Mouse (Mus musculus) left cerebral cortex, postnatal 36 days (tissue): Measurements from ENCODE around the gene Cfap299. TPM values are rescaled to one million over a fixed set of nuclear protein-coding genes. Genes with fewer than 3 reads are reported as not detected.

Source experiments
- DNase-seq, 2 experiments: peaks; one replicate each; pipeline ENCODE4 v3.0.0; 2021 to 2022; ENCODE audit warnings: low spot score in 2 of 2, mixed read lengths in 1 of 2
- intact Hi-C: fragments of 180-260 bp; cut with DNase I; formaldehyde crosslinking; loops from one replicate; pipeline ENCODE4 v1.15.1; 2025
- total RNA-seq, 2 experiments: library from RNA; stranded (reverse); gene quantifications; 2 replicates each; pipeline ENCODE4 v1.2.3; 2021

Gene Cfap299
- total RNA-seq, 2 experiments from 2014 or later = 0.76 TPM; not detected in 1

DNA sequence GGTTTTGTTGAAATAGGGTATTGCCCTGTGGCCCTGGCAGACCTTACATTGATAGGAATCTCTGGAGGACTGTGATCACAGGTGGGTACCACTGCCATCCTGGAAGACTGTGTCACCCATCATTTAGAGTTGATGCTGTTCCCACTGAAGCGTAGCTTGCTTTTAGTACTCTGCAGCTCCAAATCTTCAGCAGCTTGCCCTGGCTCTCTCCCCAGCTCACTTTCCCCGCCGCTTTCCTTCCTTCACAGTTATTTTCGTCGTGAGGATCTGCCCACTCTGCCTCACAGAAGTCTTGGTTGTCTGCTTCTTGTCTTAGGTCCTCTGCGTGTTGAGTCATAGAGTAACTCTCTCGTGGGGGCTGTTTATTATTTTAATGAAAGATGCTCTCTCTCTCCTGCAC is 40.3 kb downstream of the Cfap299 start:
- DNase-seq = peak; percentile 40 to 47
- intact Hi-C loops = no loop called here

- intact Hi-C loops = no loop called here
- no peak for DNase-seq
Observed at GRCm38 (mm10) chr5:98376058-98376798, 47.1 kb downstream of the Cfap299 start.

GRCm38 (mm10) chr5:98376799-98377090 is 47.6 kb downstream of the Cfap299 start:
- DNase-seq = no peak
- intact Hi-C loops = no loop called here

DNA sequence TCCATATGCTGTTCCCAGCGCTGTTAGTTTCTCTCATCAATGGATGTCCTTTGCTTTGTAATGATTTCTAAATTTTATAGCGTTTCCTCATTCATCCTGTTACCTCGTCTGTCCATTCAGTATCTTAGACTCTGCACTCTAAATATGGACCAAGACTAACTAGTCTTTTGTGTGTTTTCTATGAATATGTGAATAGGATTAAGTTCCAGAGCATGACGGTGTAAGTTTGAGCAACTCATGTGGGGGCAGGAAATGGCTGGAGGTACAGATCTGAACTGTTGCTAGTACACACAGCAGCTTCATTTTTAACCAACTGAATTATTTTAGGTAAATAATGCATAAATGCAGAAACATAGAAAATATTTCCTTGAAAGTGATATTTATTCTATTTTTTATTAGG is 51.3 kb downstream of the Cfap299 start:
- DNase-seq = no peak
- intact Hi-C loops = no loop called here

GRCm38 (mm10) chr5:98387054-98387453 is 58.0 kb downstream of the Cfap299 start:
- intact Hi-C loops = no loop called here

GRCm38 (mm10) chr5:98402165-98402564 is 73.1 kb downstream of the Cfap299 start:
- peak; percentile 5 for DNase-seq
- intact Hi-C loops = no loop called here

More at GRCm38 (mm10) chr5:98387054-98387453, 58.0 kb downstream of the Cfap299 start:
- DNase-seq = no peak

DNA sequence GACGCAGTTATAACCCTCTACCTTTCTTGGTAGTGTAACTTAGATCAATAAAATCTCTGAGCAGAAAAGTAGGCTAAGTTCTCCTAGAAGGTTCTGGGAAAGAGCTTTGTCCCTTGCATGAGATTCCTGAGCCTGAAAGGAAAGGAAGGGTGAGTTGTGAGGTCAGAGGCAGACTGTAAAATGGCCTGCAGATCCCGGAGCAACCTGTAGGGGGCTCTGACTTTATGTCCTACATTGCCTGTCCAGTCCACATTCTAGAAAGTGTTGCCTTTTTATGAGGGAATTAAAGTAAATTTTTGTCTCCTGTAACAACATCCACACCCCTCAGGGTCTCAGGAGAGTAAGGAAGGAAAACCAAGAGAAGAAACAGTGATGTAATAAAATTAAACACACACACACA is 81.0 kb downstream of the Cfap299 start:
- intact Hi-C loops = no loop called here
- DNase-seq = no peak

- no peak for DNase-seq
- intact Hi-C loops = no loop called here
Observed at GRCm38 (mm10) chr5:98416385-98417145, 87.5 kb downstream of the Cfap299 start.

GRCm38 (mm10) chr5:98424965-98425364 is 95.9 kb downstream of the Cfap299 start:
- DNase-seq = no peak

DNA sequence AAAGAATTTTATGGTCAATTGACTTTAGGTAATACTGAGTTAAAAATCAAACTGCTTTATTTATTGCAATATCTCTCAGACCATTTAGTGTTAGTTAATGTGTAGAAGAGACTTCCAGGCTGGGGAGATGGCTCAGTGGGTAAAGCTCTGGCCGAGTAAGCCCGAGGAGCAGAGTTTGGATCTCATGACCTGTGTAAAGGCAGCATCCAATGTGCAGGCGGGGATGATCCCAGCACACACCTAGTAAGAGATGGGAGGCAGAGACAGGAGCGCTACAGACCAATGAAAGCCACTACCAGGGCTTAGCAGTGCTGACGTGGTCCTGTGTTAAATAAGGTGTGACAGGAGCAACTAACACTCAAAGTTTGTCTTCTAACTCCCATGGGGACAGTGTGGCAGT is 97.0 kb downstream of the Cfap299 start:
- DNase-seq = no peak
- intact Hi-C loops = no loop called here

More at GRCm38 (mm10) chr5:98424965-98425364, 95.9 kb downstream of the Cfap299 start:
- intact Hi-C loops = no loop called here

DNA sequence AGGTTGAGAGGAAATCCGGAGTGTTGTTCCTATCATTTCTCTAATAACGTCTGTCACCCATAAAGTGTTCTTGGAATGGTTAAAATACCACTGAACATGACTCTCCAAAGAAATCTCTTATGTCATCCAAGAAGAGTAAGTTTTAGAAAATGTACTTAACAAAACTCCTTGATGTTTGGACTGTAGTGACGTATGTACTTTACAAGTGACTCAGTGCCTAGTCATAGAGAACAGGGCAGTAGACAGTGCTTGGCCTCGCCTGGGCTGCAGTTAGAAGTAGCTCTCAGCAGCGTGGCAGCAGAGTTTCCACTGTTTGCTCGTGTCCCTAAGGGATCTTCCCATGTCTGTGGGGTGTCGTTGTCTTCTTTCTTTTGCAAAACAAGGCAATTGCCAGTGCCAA is 101.0 kb downstream of the Cfap299 start:
- intact Hi-C loops = no loop called here
- DNase-seq = no peak

GRCm38 (mm10) chr5:98438686-98439085 is 109.6 kb downstream of the Cfap299 start:
- no peak for DNase-seq
- intact Hi-C loops = no loop called here

- DNase-seq = no peak
- intact Hi-C loops = no loop called here
Observed at GRCm38 (mm10) chr5:98446771-98447462, 117.8 kb downstream of the Cfap299 start.

- no peak for DNase-seq
- intact Hi-C loops = no loop called here
Observed at GRCm38 (mm10) chr5:98449873-98450272, 120.8 kb downstream of the Cfap299 start.

DNA sequence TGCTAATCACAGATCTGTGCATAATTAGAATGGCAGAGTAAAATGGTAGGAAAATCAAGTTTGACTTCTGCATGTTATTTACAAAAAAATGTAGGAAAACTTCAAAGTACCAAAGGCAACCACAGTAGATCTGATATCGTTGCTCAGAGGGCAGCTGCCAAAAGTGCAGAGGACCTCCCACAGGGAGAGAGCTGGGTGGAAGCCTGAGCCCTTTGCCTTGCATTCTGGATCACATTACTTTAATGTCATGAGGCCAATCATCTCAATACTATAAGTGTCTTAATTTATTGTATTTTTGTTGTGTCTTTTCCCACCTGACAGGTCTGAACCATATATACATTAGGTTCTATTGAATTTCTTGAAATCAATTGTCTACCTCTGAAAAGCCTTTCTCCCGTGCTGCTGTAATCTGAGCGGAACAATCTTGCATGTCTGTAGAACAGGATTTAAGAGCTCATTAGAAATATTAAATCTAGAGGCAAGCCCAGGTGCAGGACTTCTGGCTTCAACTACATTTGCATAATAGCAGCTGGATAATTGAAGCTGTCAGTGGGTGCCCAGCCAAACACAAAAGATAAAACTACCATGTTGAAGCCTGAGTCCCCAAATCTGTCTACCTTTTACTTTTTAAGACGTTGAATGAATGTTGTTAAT is 137.9 kb downstream of the Cfap299 start:
- no peak for DNase-seq
- intact Hi-C loops = no loop called here

DNA sequence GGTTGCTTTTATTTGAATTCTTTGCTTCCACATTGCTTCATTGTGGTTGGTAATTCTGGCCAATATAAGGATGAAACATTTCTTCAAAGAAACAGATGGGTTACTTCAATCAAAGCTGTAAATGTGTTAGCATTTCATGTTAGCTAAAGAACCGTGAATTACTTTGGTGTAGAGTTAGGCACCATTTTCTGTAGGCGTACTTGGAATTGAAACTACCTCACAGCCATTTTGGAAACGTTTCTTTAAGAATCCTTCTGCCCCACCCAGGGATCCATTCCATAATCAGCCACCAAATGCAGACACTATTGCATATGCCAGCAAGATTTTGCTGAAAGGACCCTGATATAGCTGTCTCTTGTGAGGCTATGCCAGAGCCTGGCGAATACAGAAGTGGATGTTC is 140.9 kb downstream of the Cfap299 start:
- peak in 1 of 2 experiments; percentile 6 for DNase-seq
- intact Hi-C loops = no loop called here

GRCm38 (mm10) chr5:98476539-98476938 is 147.4 kb downstream of the Cfap299 start:
- intact Hi-C loops = no loop called here
- DNase-seq = no peak

GRCm38 (mm10) chr5:98477261-98477660 is 148.2 kb downstream of the Cfap299 start:
- no peak for DNase-seq
- intact Hi-C loops = no loop called here

DNA sequence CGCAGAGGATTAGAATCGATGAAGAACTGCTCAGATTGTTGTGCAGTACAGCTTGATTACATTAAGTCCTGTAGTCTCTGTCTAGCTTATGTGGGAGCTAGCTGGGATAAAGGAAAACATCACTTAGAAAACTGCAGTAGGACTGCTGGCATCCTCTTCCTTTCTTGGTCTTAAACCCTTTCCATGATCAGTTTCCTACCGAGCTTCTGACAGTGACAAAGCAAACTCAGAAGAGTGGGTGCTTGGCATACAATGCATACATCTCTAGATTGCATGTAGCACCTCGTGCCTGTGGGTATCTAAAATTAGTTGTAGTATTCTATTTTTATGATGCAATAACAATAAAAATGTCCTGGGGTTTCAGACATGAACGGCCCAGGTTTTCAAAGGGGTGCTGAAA is 154.4 kb downstream of the Cfap299 start:
- intact Hi-C loops = no loop called here
- no peak for DNase-seq

DNA sequence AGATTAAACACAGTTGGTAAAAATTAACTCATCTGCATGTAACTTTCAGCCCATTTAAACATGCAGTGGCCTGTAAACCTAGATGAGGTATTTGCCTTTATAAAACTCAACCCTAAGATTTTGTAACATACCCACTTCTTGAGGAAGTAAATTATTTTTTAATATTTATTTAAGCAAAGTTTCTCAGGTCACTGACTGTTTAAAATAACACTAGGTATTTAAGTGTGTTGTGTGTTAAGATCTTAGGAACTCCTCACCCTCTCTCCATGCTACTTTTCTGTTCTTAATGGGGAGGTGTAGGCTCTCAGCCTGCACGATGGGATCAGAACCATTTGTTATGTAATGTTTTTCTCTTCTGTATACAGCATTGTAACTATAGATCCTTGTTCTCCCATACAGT is 156.1 kb downstream of the Cfap299 start:
- intact Hi-C loops = no loop called here
- no peak for DNase-seq
